Mouse (Mus musculus): ENCODE results near the gene Ednrb. TPM values are rescaled to one million over a fixed set of nuclear protein-coding genes. Genes with fewer than 3 reads are reported as not detected.
A peak's percentile ranks its signal among the peaks of the same experiment; 100 is the strongest.

Ednrb gene
- polyA plus RNA-seq (2012; rRNA removed), result 36.2 and 44.5 TPM in 2 replicates

- DNase-seq (ENCODE audit: extremely low spot score in 1 of 2, low spot score in 1 of 2), result peak in 1 of 2 experiments; percentile 8
Measured at GRCm38 (mm10) chr14:103844011-103844549, at the start of gene Ednrb. Gene Ednrb, minus strand, starts transcription at chr14:103844402.

- no peak for DNase-seq (ENCODE audit: extremely low spot score in 1 of 2, low spot score in 1 of 2)
Measured at GRCm38 (mm10) chr14:103892411-103892938, 48.3 kb upstream of the Ednrb start.

- no peak for DNase-seq (ENCODE audit: extremely low spot score in 1 of 2, low spot score in 1 of 2)
Measured at GRCm38 (mm10) chr14:103890761-103891160, 46.6 kb upstream of the Ednrb start.

- DNase-seq (ENCODE audit: extremely low spot score in 1 of 2, low spot score in 1 of 2), result no peak
Measured at GRCm38 (mm10) chr14:103884892-103885575, 40.8 kb upstream of the Ednrb start.

- DNase-seq (ENCODE audit: extremely low spot score in 1 of 2, low spot score in 1 of 2), result no peak
Measured at GRCm38 (mm10) chr14:103882943-103883342, 38.7 kb upstream of the Ednrb start.

GRCm38 (mm10) chr14:103877117-103877516 lies 32.9 kb upstream of the Ednrb start:
- DNase-seq (ENCODE audit: extremely low spot score in 1 of 2, low spot score in 1 of 2), result no peak

GRCm38 (mm10) chr14:103876598-103876997 lies 32.4 kb upstream of the Ednrb start:
- no peak for DNase-seq (ENCODE audit: extremely low spot score in 1 of 2, low spot score in 1 of 2)

GRCm38 (mm10) chr14:103866636-103867035 lies 22.4 kb upstream of the Ednrb start:
- no peak for DNase-seq (ENCODE audit: extremely low spot score in 1 of 2, low spot score in 1 of 2)

GRCm38 (mm10) chr14:103865226-103865625 lies 21.0 kb upstream of the Ednrb start:
- peak in 1 of 2 experiments; percentile 17 for DNase-seq (ENCODE audit: extremely low spot score in 1 of 2, low spot score in 1 of 2)

- DNase-seq (ENCODE audit: extremely low spot score in 1 of 2, low spot score in 1 of 2), result no peak
Measured at GRCm38 (mm10) chr14:103850071-103850845, 6.1 kb upstream of the Ednrb start.

- DNase-seq (ENCODE audit: extremely low spot score in 1 of 2, low spot score in 1 of 2), result no peak
Measured at GRCm38 (mm10) chr14:103845716-103846115, 1.5 kb upstream of the Ednrb start.

- DNase-seq (ENCODE audit: extremely low spot score in 1 of 2, low spot score in 1 of 2), result no peak
Measured at GRCm38 (mm10) chr14:103844944-103845343, 742 bp upstream of the Ednrb start.

GRCm38 (mm10) chr14:103843371-103844001 lies 716 bp downstream of the Ednrb start:
- peak in 1 of 2 experiments; percentile 40 for DNase-seq (ENCODE audit: extremely low spot score in 1 of 2, low spot score in 1 of 2)

- DNase-seq (ENCODE audit: extremely low spot score in 1 of 2, low spot score in 1 of 2), result peak in 1 of 2 experiments; percentile 13
Measured at GRCm38 (mm10) chr14:103842896-103843295, 1.3 kb downstream of the Ednrb start.

GRCm38 (mm10) chr14:103840436-103840835 lies 3.8 kb downstream of the Ednrb start:
- DNase-seq (ENCODE audit: extremely low spot score in 1 of 2, low spot score in 1 of 2), result peak in 1 of 2 experiments; percentile 9

- DNase-seq (ENCODE audit: extremely low spot score in 1 of 2, low spot score in 1 of 2), result no peak
Measured at GRCm38 (mm10) chr14:103838887-103839286, 5.3 kb downstream of the Ednrb start.

GRCm38 (mm10) chr14:103834589-103834988 lies 9.6 kb downstream of the Ednrb start:
- DNase-seq (ENCODE audit: extremely low spot score in 1 of 2, low spot score in 1 of 2), result no peak

- DNase-seq (ENCODE audit: extremely low spot score in 1 of 2, low spot score in 1 of 2), result no peak
Measured at GRCm38 (mm10) chr14:103834147-103834546, 10.1 kb downstream of the Ednrb start.

- no peak for DNase-seq (ENCODE audit: extremely low spot score in 1 of 2, low spot score in 1 of 2)
Measured at GRCm38 (mm10) chr14:103832472-103832871, 11.7 kb downstream of the Ednrb start.

- no peak for DNase-seq (ENCODE audit: extremely low spot score in 1 of 2, low spot score in 1 of 2)
Measured at GRCm38 (mm10) chr14:103831007-103831406, 13.2 kb downstream of the Ednrb start.

GRCm38 (mm10) chr14:103826343-103826742 lies 17.9 kb downstream of the Ednrb start:
- DNase-seq (ENCODE audit: extremely low spot score in 1 of 2, low spot score in 1 of 2), result no peak

Measured in frontal cortex, adult 2 months (tissue).